Mouse (Mus musculus) erythroblast, embryonic 14.5 days (primary cell): ENCODE measurements around the gene Dst. TPM values are rescaled to one million over a fixed set of nuclear protein-coding genes. Genes with fewer than 3 reads are reported as not detected.

Experiments used
- H3K27me3 ChIP-seq: 2 replicates; pipeline ENCODE4 v1.6.1; 2012; ENCODE audit warnings: inconsistent platforms; ENCODE audit not compliant: control insufficient read depth
- H3K36me3 ChIP-seq: 2 replicates; pipeline ENCODE4 v1.6.1; 2012; ENCODE audit warnings: mild to moderate bottlenecking, inconsistent platforms; ENCODE audit not compliant: control insufficient read depth
- H3K4me1 ChIP-seq: 2 replicates; pipeline ENCODE4 v1.6.1; 2012; ENCODE audit warnings: inconsistent platforms; ENCODE audit not compliant: control insufficient read depth
- H3K4me3 ChIP-seq: replicated peaks from 2 replicates; pipeline ENCODE3; 2012; ENCODE audit warnings: moderate library complexity, mild to moderate bottlenecking, inconsistent platforms
- H3K9me3 ChIP-seq: 2 replicates; pipeline ENCODE4 v1.6.1; 2012; ENCODE audit warnings: low read length, inconsistent platforms, mixed read lengths; ENCODE audit not compliant: control insufficient read depth
- GATA1 ChIP-seq: IDR thresholded peaks from 2 replicates; pipeline ENCODE4 v1.6.1; 2012; ENCODE audit warnings: low read length, inconsistent platforms, mixed read lengths
- TAL1 ChIP-seq: IDR thresholded peaks from 3 replicates; pipeline ENCODE4 v1.6.1; 2012; ENCODE audit warnings: low read length, inconsistent platforms, mixed read lengths
- polyA plus RNA-seq: library from polyadenylated mRNA; stranded (reverse); fragments of >175 nt; gene quantifications from 2 replicates; pipeline ENCODE4 v1.2.3, GENCODE M21; 2012

The Dst gene
- polyA plus RNA-seq, 1 experiment = 1.5 TPM

DNA sequence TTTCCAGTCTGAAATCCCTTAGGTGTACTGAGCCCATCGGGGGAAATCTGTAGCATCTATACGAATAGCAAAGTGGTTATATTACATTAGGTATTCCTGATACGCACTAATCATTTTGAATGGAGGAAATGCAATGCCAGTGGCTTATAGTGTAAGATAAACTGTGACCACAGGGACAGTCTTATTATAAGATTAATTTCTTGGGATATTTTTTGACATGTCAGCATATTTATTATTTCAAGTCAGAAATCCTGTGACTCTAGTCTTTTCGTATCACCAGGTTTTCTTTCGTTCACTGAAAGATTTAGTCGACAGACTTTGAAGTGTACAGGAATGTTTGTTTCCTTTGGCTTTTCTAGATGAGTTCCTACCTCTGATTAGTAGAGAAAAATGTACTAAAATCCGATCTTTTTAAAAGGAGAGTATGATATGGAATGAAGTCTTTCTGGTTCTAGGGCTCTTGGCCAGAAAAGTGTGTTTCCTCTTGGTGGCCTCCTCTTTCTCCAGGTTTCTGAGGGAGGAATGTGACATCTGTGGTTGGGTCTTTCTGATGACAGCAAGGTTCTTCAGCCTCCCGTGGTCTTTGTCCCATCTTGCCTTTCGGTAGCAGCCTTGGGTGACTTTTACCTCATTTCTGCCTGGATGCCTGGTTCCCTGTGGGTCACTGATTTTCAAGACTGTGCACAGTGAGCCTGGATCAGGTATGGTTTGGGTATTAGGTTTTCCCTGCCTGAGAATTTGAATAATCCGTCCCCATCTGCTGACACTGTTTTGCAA is 161.7 kb downstream of the Dst start:
- Histone ChIP-seq H3K27me3 (no peaks in the 10 kb centered on the region), H3K9me3 (no peaks in the 10 kb centered on the region), H3K4me3 (no peak overlapping the region), H3K4me1 (no peaks in the 10 kb centered on the region), H3K36me3 (no peaks in the 10 kb centered on the region)
- no peak for TF ChIP-seq GATA1
- TF ChIP-seq TAL1 = no peak

DNA sequence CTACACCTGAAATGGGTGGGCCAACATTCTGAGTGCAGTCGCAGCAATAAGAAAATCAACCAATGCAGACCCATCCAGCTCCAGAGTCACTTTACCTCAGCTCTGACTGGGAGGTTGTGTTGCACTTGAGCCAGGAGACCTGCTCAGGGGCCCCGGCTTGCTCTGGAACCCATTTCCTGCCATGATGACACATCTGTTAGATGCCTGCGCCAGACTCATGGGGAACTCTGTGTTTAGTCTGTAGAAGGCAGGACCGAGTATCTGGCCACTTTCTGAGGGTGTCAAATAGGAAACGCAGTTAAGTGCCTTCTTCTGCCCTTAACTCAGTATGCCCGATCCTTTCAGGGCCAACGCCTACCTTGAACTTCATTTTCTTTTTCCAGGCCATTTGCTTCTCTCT is 162.4 kb downstream of the Dst start:
- Histone ChIP-seq H3K4me1 (no peaks in the 10 kb centered on the region), H3K9me3 (no peaks in the 10 kb centered on the region), H3K27me3 (no peaks in the 10 kb centered on the region), H3K4me3 (no peak overlapping the region), H3K36me3 (no peaks in the 10 kb centered on the region)
- TF ChIP-seq GATA1 (no peak), TAL1 (no peak)

DNA sequence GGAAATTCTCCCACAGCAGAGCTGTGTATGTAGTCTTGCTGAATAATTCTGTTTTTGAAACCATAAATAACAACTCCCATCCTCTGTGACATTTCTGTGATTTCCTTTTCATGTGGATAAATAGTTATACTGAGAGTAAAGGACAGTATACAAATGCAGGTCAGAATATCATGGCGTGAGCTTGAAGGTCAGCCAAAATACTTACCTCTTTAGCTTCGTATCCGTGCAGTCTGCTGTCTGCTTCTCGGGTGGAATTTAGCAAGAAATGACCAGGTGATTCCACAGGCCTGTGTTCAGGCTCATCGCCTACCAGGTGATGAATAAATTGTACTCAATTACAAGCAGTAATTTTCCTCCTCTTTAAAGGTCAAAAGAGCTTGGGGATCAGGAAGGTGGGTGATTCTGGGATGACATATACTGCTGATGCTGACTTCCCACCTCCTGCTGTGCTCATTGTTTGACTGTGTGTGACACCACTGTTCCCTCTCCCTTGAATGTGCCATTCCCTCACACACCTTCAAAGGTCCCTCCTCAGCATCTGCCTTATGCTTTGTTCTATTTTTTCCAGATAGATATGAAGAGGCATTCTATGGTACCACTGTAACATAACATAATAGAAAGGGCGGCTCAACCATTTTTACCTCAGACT is 163.1 kb downstream of the Dst start:
- Histone ChIP-seq H3K4me3 (no peak overlapping the region), H3K9me3 (no peaks in the 10 kb centered on the region), H3K36me3 (no peaks in the 10 kb centered on the region), H3K4me1 (no peaks in the 10 kb centered on the region), H3K27me3 (no peaks in the 10 kb centered on the region)
- no peak for TF ChIP-seq GATA1
- TF ChIP-seq TAL1 = no peak

DNA sequence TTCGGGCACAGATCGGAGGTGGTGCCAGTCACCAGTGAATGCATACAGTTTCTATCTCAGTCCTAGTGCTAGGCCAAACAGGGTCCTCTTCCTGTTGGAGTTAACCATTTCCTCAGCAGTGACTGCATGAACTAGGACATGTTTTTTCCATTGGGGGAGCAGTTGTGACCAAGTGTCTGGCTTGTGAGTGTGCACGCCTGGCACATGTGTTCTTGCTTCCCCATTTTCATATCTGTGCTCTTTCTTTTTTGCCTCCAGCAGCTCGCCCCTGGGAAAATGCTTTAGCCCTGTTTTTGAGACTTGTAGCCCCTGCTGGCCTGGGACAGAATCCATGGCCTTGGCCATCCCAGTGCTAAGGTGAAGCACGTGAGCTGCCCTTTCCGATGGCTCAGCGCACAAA is 164.2 kb downstream of the Dst start:
- no peaks in the 10 kb centered on the region for H3K27me3 ChIP-seq
- H3K36me3 ChIP-seq = no peaks in the 10 kb centered on the region
- TF ChIP-seq TAL1 = no peak
- no peak for TF ChIP-seq GATA1
- no peaks in the 10 kb centered on the region for H3K9me3 ChIP-seq
- H3K4me3 ChIP-seq = no peak overlapping the region
- H3K4me1 ChIP-seq = no peaks in the 10 kb centered on the region

DNA sequence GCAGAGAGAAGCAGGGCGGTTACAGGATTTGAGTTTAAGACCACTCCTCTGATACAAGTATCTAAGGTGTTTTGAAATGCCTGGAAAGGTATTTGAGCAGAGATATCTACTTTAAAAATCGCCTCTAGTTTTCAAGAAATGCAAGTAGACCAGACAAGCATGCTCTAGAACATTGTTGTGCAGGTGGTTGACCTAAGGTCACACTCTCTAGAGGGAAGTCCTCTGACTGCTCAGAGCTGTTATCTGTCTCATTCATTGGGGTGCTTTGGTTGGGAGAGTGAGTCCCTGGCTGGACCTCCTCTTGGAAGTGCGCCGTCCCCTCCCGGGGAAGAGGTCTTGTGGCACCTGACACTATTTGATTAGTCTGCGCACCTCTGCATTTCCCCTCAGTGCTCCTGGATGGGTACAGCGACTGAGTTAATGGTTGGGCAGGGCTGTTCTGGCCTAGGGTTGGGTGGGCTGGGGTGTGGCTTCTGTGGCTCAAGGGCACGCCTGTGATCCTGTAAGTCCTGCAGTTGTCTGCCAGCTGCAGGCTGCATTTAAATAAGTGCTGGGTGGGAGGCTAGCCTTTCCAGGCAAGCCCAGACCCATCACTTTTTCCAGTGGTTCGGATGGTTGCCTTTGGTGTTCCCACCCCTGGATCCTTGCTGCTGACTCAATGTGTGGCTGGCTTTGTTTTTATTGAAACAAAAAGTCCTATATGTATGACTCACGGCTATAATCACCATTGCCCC is 165.6 kb downstream of the Dst start:
- Histone ChIP-seq H3K36me3 (no peaks in the 10 kb centered on the region), H3K27me3 (no peaks in the 10 kb centered on the region), H3K4me1 (no peaks in the 10 kb centered on the region), H3K4me3 (no peak overlapping the region), H3K9me3 (no peaks in the 10 kb centered on the region)
- no peak for TF ChIP-seq TAL1
- no peak for TF ChIP-seq GATA1

DNA sequence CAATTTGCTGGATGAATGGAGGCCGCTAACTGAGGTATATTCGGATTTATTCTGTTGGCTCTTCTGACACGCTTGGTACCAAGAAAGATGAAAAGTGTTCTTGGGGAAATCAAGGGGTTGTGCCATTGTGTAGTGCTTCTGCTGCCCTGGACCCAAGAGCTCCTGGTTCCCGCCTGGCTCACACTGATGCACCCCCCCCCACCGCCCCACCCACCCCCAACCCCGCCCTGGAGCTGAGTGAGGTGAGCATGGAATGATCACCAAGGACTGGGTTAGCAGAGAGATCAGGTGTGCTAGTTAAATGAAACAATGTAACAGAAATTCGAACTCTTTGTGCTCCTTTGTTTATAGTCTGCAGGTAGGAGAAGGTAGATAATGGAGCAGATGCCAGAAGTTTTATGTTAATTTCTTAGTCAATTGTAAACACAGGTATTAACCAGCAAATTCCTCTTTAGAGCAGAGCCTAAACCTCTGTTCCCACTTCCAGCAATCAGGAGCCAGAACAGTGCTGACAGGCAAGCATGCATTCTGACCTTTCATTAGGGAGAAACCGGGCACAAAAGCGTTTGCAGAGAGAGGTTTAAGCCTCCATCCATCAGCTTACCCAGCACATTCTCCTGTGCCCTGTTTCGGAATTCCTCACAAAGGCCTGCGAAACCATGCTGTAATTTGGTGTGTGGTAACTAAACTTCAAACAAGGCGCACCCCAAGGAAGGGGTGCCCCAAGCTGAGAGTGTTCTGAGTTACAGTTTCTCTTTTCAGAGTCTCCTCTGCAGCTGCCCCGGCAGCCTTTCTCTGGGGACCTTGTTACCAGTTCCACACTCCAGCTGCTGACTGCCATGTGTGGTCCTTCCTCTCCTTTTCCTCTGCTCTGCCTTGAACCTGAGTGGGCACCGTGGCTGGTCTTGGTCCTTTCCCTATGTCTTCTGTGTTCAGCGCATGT is 166.5 kb downstream of the Dst start:
- no peaks in the 10 kb centered on the region for H3K4me1 ChIP-seq
- no peaks in the 10 kb centered on the region for H3K36me3 ChIP-seq
- H3K4me3 ChIP-seq = no peak overlapping the region
- no peaks in the 10 kb centered on the region for H3K27me3 ChIP-seq
- TF ChIP-seq TAL1 (no peak), GATA1 (no peak)
- no peaks in the 10 kb centered on the region for H3K9me3 ChIP-seq

DNA sequence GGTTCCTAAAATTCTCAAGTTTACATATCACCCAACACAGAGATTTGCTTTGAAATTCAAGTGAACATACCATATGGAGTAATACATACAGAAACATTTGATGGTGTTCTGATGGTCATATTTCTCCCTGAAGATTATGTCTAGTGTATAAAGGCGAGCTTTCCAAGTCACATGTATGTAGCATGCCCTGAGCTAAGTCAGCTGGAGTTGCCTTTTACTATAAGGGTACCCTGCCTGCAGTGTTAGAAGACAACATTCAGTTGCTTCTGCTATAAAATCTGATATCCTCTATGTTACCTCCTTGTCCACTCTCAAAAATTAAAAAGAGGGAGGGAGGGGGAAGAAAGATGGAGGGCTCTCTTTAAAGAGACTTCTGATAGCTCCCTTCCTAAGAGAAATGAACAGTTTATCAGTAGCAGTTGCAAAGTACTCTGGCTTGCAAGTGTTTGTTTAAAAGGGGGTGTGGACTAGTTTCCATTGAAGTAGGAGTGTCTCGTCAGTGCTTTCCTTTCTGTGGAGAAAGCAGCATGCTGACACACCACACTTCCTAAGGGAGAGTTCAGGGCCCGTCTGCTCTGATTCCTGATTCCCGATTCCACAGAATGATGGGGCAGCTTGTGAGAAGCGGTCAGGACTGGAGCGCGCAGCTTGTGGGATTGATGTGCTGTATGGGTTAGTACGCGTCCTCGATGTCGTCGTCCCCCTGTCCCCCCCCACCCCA is 168.8 kb downstream of the Dst start:
- H3K9me3 ChIP-seq = no peaks in the 10 kb centered on the region
- no peaks in the 10 kb centered on the region for H3K36me3 ChIP-seq
- no peaks in the 10 kb centered on the region for H3K4me1 ChIP-seq
- peak overlapping the region; percentile 31 for H3K4me3 ChIP-seq
- H3K27me3 ChIP-seq = no peaks in the 10 kb centered on the region
- no peak for TF ChIP-seq GATA1
- TF ChIP-seq TAL1 = no peak

DNA sequence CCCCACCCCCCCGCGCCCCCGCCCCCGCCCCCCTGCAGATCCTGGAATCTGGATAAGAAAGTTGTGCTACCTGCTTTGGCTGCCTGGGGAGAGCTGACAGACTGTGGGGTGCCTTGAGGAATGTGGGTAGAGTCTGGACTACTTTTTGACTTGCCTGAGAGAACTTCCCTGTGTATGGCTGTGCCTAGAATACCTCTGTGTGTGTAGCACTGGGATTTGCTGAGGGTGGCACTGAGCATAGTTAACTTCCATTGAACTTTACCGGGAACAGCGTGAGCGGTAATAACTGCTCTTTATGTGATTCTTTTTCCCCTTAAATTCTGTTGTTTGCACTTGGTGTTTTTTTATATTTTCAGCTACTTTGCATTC is 169.4 kb downstream of the Dst start:
- no peaks in the 10 kb centered on the region for H3K27me3 ChIP-seq
- H3K4me1 ChIP-seq = no peaks in the 10 kb centered on the region
- H3K36me3 ChIP-seq = no peaks in the 10 kb centered on the region
- TF ChIP-seq GATA1 = no peak
- TF ChIP-seq TAL1 = no peak
- H3K4me3 ChIP-seq = no peak overlapping the region
- H3K9me3 ChIP-seq = no peaks in the 10 kb centered on the region
